Mouse (Mus musculus) embryonic fibroblast, embryonic 13.5 days (primary cell): Measurements from ENCODE around the gene Olfr476. TPM values are rescaled to one million over a fixed set of nuclear protein-coding genes. Genes with fewer than 3 reads are reported as not detected.
"Not testable (repeated sequence)": the region's sequence is repeated elsewhere in the genome, so short reads cannot be mapped to it uniquely, and the experiment has no call there.

Experiments
- H3K27ac ChIP-seq: 2 replicates; pipeline ENCODE4 v1.5.1; 2012; ENCODE audit warnings: low read length, control low read depth, inconsistent platforms; ENCODE audit not compliant: insufficient read depth
- H3K4me1 ChIP-seq: 2 replicates; pipeline ENCODE4 v1.6.1; 2011; ENCODE audit warnings: low read length; ENCODE audit not compliant: control insufficient read depth, insufficient read depth
- H3K4me3 ChIP-seq: 2 replicates; pipeline ENCODE4 v1.5.1; 2011; ENCODE audit warnings: mild to moderate bottlenecking, control low read depth, low read length; ENCODE audit not compliant: insufficient read depth
- CTCF ChIP-seq: IDR thresholded peaks from 2 replicates; pipeline ENCODE4 v1.5.1; 2011; ENCODE audit warnings: mild to moderate bottlenecking, control low read depth, low read length, moderate library complexity, borderline replicate concordance; ENCODE audit not compliant: insufficient read depth
- POLR2A ChIP-seq: IDR thresholded peaks from 2 replicates; pipeline ENCODE4 v1.6.1; 2011; ENCODE audit warnings: low read depth, mild to moderate bottlenecking, control low read depth, low read length, moderate library complexity
- polyA plus RNA-seq: library from polyadenylated mRNA; stranded (reverse); fragments of >200 nt; gene quantifications from 2 replicates; pipeline ENCODE4 v1.2.4, GENCODE M21; 2011; ENCODE audit warnings: low read depth; ENCODE audit not compliant: missing spikeins, insufficient read length

Gene Olfr476
- polyA plus RNA-seq: not detected in 2 replicates

GRCm38 (mm10) chr7:107964503-107964902 is at the start of gene Olfr476:
TSS of gene Olfr476 (plus strand) at chr7:107964803.
- no peak within 1 kb of the TSS for H3K4me3 ChIP-seq
- TF ChIP-seq CTCF (no peak), POLR2A (no peak)
- no peaks in the 10 kb centered on the region for H3K4me1 ChIP-seq
- H3K27ac ChIP-seq: no peak within 1 kb of the TSS

DNA sequence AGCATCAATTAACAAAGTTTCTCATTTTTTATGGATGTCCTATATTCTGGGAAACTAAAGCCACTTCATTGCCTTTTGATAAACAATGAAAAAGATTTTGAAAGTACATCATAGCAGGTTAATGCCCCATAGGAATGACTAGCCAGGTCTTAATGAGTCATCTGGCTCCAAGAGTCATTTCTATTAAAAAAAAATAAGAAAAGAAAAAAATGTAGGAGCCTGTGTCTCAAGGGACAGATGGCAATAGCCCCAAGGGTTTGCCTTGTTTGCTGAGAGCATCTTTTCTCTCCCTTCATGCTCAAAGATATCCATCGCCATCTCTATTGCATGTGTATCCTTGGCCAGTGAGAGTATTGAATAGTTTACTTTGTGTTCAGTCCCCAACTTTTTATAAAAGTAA is 34.5 kb upstream of the Olfr476 start, which contains the start of gene Olfr473:
Gene Olfr473, plus strand, starts transcription at position 301 of the 400 bp plus-strand sequence.
- Histone ChIP-seq H3K4me3 (no peak within 1 kb of the TSS), H3K4me1 (no peaks in the 10 kb centered on the region), H3K27ac (no peak within 1 kb of the TSS)
- TF ChIP-seq POLR2A: no peak
- TF ChIP-seq CTCF: no peak

DNA sequence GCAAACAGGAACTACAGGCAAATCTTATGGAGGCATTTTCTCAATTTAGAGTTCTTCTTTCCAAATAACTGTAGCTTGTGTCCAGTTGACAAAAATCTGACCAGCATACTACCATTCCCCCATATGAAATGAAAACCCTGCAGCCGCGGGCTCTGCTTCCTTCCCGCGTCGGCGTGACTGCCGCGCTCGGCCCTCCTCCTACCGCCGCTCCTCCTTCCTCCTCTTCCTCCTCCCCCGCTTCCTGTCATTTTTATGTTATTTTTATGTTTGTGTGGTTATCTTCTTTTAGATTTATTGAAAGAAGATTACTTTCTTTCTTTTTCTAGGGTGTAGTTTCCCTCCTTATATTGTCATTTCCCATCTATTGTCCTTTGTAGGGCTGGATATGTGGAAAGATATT is 12.1 kb upstream of the Olfr476 start:
- H3K4me1 ChIP-seq, H3K27ac ChIP-seq, H3K4me3 ChIP-seq: not testable (repeated sequence)

DNA sequence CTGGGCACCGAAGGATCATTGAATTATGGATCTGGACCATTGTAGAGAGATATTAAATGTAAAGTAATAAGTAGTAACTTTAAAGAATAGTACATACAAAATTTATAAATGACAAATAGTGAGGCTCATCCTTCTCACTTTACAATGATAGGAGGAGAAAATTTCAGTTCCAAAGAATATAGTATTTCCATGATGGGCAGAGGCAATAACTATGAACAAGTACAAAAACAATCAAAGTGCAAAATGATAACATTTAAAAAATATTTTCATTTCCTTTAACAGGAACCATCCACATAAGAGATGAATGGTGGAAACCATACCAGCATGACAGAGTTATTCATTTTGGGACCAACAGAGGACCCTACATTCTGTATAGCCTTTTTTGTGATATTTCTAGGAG is 10.3 kb upstream of the Olfr476 start, which contains the start of gene Olfr474:
Gene Olfr474, plus strand, starts transcription at position 301 of the 400 bp plus-strand sequence.
- H3K27ac ChIP-seq: no peak within 1 kb of the TSS
- no peak for TF ChIP-seq CTCF
- TF ChIP-seq POLR2A: no peak
- no peaks in the 10 kb centered on the region for H3K4me1 ChIP-seq
- H3K4me3 ChIP-seq: no peak within 1 kb of the TSS

- no peak within 1 kb of the TSS for H3K27ac ChIP-seq
- no peaks in the 10 kb centered on the region for H3K4me1 ChIP-seq
- no peak within 1 kb of the TSS for H3K4me3 ChIP-seq
- TF ChIP-seq POLR2A: no peak
- no peak for TF ChIP-seq CTCF
These were observed 21.8 kb downstream of the Olfr476 start, which contains the start of gene Olfr477 for GRCm38 (mm10) chr7:107986393-107986792. TSS of gene Olfr477 (plus strand) at chr7:107986693.

DNA sequence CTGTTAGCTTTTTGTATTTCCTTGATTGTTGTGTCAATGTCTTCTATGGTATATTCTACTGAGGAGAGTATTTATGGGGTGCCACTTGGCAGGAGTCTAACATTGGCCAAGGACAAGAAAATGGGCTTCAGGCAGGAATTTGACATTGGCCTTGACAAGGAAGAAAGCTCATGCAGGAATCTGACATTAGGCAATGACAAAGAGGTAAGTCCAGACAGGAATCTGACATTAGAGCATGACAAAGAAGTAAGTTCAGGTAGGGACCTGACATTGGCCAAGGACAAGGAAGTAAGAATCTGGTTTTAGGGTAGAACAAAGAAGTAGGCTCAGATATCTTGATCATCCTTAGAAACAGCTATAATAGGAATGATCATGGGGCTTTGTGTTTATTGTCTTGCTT is 49.7 kb downstream of the Olfr476 start:
- H3K4me1 ChIP-seq, H3K4me3 ChIP-seq, H3K27ac ChIP-seq: not testable (repeated sequence)

Other genes starting within 250 kb of the Olfr476 start
- 1.8 and 3.3 TPM in 2 replicates for gene Cyb5r2, start 206.8 kb upstream of the Olfr476 start, polyA plus RNA-seq
- not detected in 2 replicates for gene Ovch2, start 163.6 kb upstream of the Olfr476 start, polyA plus RNA-seq
- not detected in 2 replicates for gene Olfr467, start 152.5 kb upstream of the Olfr476 start, polyA plus RNA-seq
- gene Olfr469, start 139.3 kb upstream of the Olfr476 start, polyA plus RNA-seq: not detected in 2 replicates
- gene Olfr470, start 117.3 kb upstream of the Olfr476 start, polyA plus RNA-seq: not detected in 2 replicates
- 0.08 TPM in 1 of 2 replicates, not detected in the other for gene Olfr472, start 66.9 kb upstream of the Olfr476 start, polyA plus RNA-seq
- not detected in 2 replicates for gene Olfr473, start 34.4 kb upstream of the Olfr476 start, polyA plus RNA-seq
- not detected in 2 replicates for gene Olfr474, start 10.2 kb upstream of the Olfr476 start, polyA plus RNA-seq
- gene Olfr477, start 21.9 kb downstream of the Olfr476 start, polyA plus RNA-seq: not detected in 2 replicates
- gene Olfr478, start 69.2 kb downstream of the Olfr476 start, polyA plus RNA-seq: not detected in 2 replicates
- not detected in 2 replicates for gene Olfr479, start 85.9 kb downstream of the Olfr476 start, polyA plus RNA-seq
- gene Olfr480, start 102.5 kb downstream of the Olfr476 start, polyA plus RNA-seq: not detected in 2 replicates
- not detected in 2 replicates for gene Olfr481, start 115.1 kb downstream of the Olfr476 start, polyA plus RNA-seq
- not detected in 2 replicates for gene Olfr482, start 132.8 kb downstream of the Olfr476 start, polyA plus RNA-seq
- gene Olfr483, start 136.0 kb downstream of the Olfr476 start, polyA plus RNA-seq: not detected in 2 replicates
- gene Olfr484, start 162.6 kb downstream of the Olfr476 start, polyA plus RNA-seq: not detected in 2 replicates
- not detected in 2 replicates for gene Olfr485, start 195.1 kb downstream of the Olfr476 start, polyA plus RNA-seq
- not detected in 2 replicates for gene Olfr486, start 207.9 kb downstream of the Olfr476 start, polyA plus RNA-seq
- gene Olfr487, start 249.8 kb downstream of the Olfr476 start, polyA plus RNA-seq: not detected in 2 replicates